Mouse (Mus musculus): ENCODE measurements around the gene Lgals2. TPM values are rescaled to one million over a fixed set of nuclear protein-coding genes. Genes with fewer than 3 reads are reported as not detected.
A peak's percentile ranks its signal among the peaks of the same experiment; 100 is the strongest.

Gene Lgals2
- polyA plus RNA-seq, 1 experiment from 2014 or later = not detected

DNA sequence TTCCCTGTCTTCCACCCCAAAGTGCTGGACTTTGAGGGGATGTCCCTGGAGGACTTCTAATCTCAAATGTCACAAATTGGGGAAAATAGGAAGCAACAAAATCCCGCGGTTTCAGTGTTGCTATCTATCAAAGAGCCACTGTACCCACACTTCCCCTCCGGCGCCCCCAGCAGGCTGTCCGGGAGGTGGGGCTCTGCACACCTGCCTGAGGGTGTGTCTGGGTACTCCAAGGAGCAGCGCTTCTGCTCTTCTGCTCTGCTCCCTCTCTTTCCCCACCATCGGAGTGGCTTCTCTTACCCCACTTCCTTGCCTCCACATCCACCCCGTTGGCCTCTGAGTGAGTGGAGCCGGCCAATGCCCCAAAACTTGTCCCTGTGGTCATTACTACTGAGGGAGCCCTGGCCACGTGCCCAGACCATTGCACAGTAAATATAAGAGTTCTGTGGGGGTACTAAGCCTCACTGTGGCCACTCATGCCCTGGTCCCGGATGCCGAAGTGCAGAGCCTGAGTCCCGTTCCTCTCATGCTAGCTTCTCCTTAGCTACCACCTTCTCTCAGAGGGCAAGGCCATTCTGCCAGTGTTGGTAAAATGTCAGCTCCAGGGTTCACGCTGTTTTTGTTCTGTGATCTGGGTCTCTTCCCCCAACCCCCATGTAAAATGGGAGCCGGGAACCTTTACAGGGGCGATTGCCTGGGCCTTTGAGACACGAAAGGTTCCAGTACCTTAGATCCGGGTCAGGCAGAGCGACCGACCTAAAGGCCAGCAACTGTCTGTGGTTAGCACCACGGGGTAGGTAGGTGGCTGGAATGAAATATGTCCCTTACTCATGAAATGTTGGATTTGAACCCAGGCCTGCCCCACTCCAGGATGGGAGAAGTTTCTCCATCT, 11.5 kb downstream of the Lgals2 start:
- ATAC-seq (ENCODE audit: low FRiP score, low TSS enrichment) (no peak), DNase-seq (no peak)
- Histone ChIP-seq H3K27me3 (ENCODE audit: control insufficient read depth, insufficient read depth, low read length) (peaks cover 30% of the 10 kb centered on the region), H3K4me2 (ENCODE audit: low read length) (peak overlapping the region; percentile 72), H3K27ac (replicated peaks; ENCODE audit: low read depth, low read length) (no peak overlapping the region), H3K4me1 (ENCODE audit: control insufficient read depth, insufficient read depth, low read length) (peaks cover 36% of the 10 kb centered on the region), H3K36me3 (ENCODE audit: control insufficient read depth, insufficient read depth, low read length) (no peaks in the 10 kb centered on the region), H3K4me3 (replicated peaks; ENCODE audit: low read depth, low read length) (peak overlapping the region; percentile 38), H3K9ac (replicated peaks; ENCODE audit: low read length) (no peak overlapping the region), H3K9me3 (ENCODE audit: control insufficient read depth, low read length) (no peaks in the 10 kb centered on the region)
- WGBS = 46% methylated on average over 21 of the region's 21 CpGs

DNA sequence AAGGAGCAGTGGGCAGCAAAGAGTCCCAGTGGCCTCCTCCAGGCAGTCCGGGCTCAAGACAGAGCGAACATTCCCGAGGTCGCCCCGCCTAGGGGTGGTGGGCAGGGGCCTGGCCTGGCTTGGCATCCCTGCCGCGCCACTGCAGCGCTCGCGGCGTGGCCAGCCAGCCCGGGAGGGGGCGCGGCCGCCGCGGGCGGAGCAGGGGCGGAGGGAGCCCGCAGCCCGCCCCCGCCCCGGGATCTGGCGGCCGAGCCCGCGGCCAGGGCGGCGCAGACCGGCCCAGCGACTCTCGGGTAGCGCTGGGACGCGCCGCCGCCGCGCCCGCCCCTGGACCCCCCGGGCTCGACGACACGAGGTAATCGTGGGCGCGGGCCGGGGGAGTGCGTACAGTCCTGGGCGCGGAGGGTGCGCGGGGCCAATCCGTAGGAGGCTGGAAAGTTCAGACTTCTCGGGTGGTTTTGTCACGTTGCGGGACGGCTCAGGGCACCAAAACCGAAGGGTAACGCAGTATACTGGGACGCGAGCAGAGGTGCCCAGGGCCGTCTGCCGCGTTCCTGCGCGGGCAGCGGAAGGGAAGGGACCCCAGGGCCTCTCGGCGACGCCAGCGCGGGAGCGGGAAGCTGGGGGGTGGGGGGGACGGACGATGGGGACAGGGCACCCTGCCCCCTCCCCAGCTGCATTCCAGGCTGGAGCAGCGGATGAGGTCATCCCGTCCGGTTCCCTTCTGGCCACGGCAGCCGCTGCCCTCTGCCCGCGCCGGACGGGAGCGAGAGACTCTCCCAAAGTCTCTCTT, 12.8 kb downstream of the Lgals2 start, which contains the start of gene Cdc42ep1:
Gene Cdc42ep1 (plus strand): TSS at position 254 of the 793 bp plus-strand sequence.
- Histone ChIP-seq H3K27me3 (ENCODE audit: control insufficient read depth, insufficient read depth, low read length) (peaks cover 30% of the 10 kb centered on the region), H3K4me2 (ENCODE audit: low read length) (peak within 1 kb of the TSS; percentile 72), H3K4me1 (ENCODE audit: control insufficient read depth, insufficient read depth, low read length) (peaks cover 36% of the 10 kb centered on the region), H3K36me3 (ENCODE audit: control insufficient read depth, insufficient read depth, low read length) (no peaks in the 10 kb centered on the region), H3K4me3 (replicated peaks; ENCODE audit: low read depth, low read length) (peak within 1 kb of the TSS; percentile 38), H3K27ac (replicated peaks; ENCODE audit: low read depth, low read length) (no peak within 1 kb of the TSS), H3K9ac (replicated peaks; ENCODE audit: low read length) (peak within 1 kb of the TSS; percentile 46), H3K9me3 (ENCODE audit: control insufficient read depth, low read length) (no peaks in the 10 kb centered on the region)
- DNase-seq = peak; percentile 61
- WGBS = under 1% methylated on average over 86 of the region's 86 CpGs
- ATAC-seq (ENCODE audit: low FRiP score, low TSS enrichment) = peak; percentile 31; the same call in 1 of the 2 replicates

DNA sequence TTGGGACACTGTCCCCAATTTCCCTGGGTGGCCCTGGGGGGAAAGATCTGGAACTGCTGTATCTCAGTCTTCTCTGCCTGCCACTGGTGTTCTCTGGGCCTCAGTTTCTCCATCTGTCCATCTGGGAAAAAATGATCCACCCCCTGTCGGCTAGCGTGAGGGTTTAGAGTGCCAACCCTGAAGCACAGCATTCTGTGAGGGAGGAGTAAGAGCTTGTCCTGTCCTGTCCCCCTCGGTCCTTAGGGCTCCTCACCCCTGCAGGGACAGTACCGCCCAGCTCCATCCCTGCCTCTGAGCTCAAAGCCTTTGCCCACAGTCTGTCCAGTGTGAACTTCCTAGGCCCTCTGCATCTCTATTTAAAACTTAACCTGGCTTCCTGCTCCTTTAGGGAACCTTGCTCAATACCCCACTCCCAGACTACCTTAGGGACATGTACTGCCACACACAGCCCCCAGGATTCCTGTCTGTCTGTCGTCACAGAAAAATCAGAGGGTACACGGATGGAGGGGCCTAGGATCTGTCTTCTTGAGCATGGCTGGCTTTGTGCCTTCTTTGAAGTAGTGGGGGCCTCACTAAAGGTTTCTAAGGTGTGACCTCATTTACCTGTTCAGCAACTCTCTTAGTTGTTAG, 14.1 kb downstream of the Lgals2 start:
- H3K36me3 ChIP-seq (ENCODE audit: control insufficient read depth, insufficient read depth, low read length) = no peaks in the 10 kb centered on the region
- peaks cover 30% of the 10 kb centered on the region for H3K27me3 ChIP-seq (ENCODE audit: control insufficient read depth, insufficient read depth, low read length)
- H3K4me1 ChIP-seq (ENCODE audit: control insufficient read depth, insufficient read depth, low read length) = peaks cover 36% of the 10 kb centered on the region
- no peaks in the 10 kb centered on the region for H3K9me3 ChIP-seq (ENCODE audit: control insufficient read depth, low read length)
- no peak overlapping the region for H3K4me3 ChIP-seq (replicated peaks; ENCODE audit: low read depth, low read length)
- WGBS = 45% methylated on average over 6 of the region's 6 CpGs
- DNase-seq = no peak
- no peak overlapping the region for H3K4me2 ChIP-seq (ENCODE audit: low read length)
- H3K27ac ChIP-seq (replicated peaks; ENCODE audit: low read depth, low read length) = no peak overlapping the region
- H3K9ac ChIP-seq (replicated peaks; ENCODE audit: low read length) = no peak overlapping the region
- ATAC-seq (ENCODE audit: low FRiP score, low TSS enrichment) = no peak

DNA sequence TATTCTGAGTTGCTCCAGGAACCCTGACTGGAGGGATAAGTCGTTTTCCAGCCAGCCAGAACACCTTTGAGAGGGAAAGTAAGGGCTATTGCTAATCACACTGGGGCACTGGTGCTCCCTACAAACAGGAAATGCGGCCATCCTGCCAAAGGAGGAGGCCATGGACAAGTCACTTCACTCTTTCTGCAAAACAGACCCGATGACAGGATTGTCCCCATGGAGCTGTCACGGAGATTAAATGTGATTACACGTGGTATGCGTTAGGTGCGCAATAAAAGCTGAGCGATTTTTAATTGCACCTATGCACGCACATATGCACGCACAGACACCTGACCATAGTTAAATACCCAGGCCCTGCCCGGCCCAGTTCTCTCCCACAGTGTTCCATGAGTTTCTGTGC, 14.6 kb downstream of the Lgals2 start:
- Histone ChIP-seq H3K4me2 (ENCODE audit: low read length) (no peak overlapping the region), H3K9me3 (ENCODE audit: control insufficient read depth, low read length) (no peaks in the 10 kb centered on the region), H3K27me3 (ENCODE audit: control insufficient read depth, insufficient read depth, low read length) (peaks cover 30% of the 10 kb centered on the region), H3K4me1 (ENCODE audit: control insufficient read depth, insufficient read depth, low read length) (peaks cover 41% of the 10 kb centered on the region), H3K9ac (replicated peaks; ENCODE audit: low read length) (no peak overlapping the region), H3K4me3 (replicated peaks; ENCODE audit: low read depth, low read length) (no peak overlapping the region), H3K27ac (replicated peaks; ENCODE audit: low read depth, low read length) (no peak overlapping the region), H3K36me3 (ENCODE audit: control insufficient read depth, insufficient read depth, low read length) (no peaks in the 10 kb centered on the region)
- ATAC-seq (ENCODE audit: low FRiP score, low TSS enrichment) (no peak), DNase-seq (no peak)
- WGBS = 34% methylated on average over 11 of the region's 11 CpGs

DNA sequence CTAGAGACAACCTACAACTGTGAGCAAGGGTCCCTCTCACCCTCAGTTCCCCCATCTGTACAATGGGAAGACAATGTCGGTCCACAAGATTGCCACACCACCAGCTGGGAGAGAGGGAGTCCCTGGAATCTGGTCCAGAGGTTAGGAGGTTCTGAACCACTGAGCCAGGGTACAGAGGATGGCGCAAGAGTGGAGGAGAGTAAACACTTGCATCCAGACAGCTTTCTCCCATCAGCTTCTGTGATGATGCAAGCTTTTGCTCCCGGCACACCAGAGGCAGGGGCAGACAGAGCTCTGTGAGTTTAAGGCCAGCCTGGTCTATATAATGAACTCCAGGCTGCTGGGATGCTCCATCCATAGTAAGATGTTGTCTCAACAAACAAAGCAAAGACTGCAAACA, 15.1 kb downstream of the Lgals2 start:
- Histone ChIP-seq H3K9ac (replicated peaks; ENCODE audit: low read length) (no peak overlapping the region; the same call in 1 of the 2 replicates), H3K27me3 (ENCODE audit: control insufficient read depth, insufficient read depth, low read length) (peaks cover 30% of the 10 kb centered on the region), H3K4me2 (ENCODE audit: low read length) (no peak overlapping the region), H3K36me3 (ENCODE audit: control insufficient read depth, insufficient read depth, low read length) (no peaks in the 10 kb centered on the region), H3K27ac (replicated peaks; ENCODE audit: low read depth, low read length) (no peak overlapping the region), H3K4me3 (replicated peaks; ENCODE audit: low read depth, low read length) (no peak overlapping the region), H3K4me1 (ENCODE audit: control insufficient read depth, insufficient read depth, low read length) (peaks cover 41% of the 10 kb centered on the region), H3K9me3 (ENCODE audit: control insufficient read depth, low read length) (no peaks in the 10 kb centered on the region)
- 51% methylated on average over 3 of the region's 3 CpGs for WGBS
- DNase-seq = no peak
- no peak for ATAC-seq (ENCODE audit: low FRiP score, low TSS enrichment)

DNA sequence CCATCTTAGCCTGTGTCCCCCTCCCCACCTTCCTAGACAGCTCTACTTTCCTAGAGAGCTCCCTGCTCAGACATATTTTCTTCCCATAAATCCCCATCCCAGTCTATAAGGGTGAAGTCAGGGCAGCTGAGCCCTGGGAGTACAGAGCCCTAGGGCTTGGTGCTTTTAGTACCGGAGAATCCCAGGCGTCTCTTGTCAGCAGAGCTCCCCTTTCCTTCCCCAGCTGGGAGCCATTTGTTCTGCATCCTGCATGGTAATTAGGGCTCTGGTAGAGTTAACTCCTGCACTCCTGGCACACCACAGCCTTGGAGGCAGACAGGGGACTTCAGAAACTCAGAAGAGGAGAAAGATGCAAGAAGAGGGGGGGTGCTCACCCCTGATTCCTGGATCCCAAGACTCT, 15.6 kb downstream of the Lgals2 start:
- Histone ChIP-seq H3K27ac (replicated peaks; ENCODE audit: low read depth, low read length) (peak overlapping the region; percentile 55), H3K4me2 (ENCODE audit: low read length) (no peak overlapping the region; the same call in 1 of the 2 replicates), H3K9me3 (ENCODE audit: control insufficient read depth, low read length) (no peaks in the 10 kb centered on the region), H3K4me1 (ENCODE audit: control insufficient read depth, insufficient read depth, low read length) (peaks cover 42% of the 10 kb centered on the region), H3K4me3 (replicated peaks; ENCODE audit: low read depth, low read length) (no peak overlapping the region), H3K36me3 (ENCODE audit: control insufficient read depth, insufficient read depth, low read length) (no peaks in the 10 kb centered on the region), H3K27me3 (ENCODE audit: control insufficient read depth, insufficient read depth, low read length) (peaks cover 29% of the 10 kb centered on the region), H3K9ac (replicated peaks; ENCODE audit: low read length) (no peak overlapping the region; the same call in 1 of the 2 replicates)
- no peak for ATAC-seq (ENCODE audit: low FRiP score, low TSS enrichment)
- DNase-seq = peak; percentile 70
- WGBS = 2% methylated on average over 2 of the region's 2 CpGs

DNA sequence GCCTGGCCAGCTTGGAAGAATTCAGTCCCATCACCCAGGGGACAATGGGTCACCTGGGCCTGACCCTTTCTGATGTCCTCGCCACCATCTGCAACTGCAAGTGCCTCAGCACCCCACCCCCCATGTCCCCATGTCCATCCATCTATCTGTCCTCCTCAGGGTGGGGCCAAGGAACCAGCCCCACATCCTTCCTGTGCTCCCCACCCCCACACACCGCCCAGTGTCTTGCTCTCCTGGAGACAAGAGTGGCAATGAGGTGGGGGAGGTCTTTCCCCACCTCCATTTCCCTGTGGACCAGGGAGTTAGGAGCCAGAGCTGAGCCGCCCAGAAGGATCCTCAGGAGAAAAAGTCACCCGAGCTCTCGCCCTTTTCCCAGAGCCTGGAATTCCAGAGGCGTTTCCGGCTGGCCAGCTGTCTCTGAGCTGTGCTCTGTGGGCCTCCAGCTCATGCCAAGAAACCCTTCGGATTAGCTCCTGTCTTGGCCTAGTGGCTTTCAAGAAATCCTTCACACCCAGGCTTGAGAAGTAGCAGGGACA, 19.2 kb downstream of the Lgals2 start:
- DNase-seq (no peak), ATAC-seq (ENCODE audit: low FRiP score, low TSS enrichment) (no peak)
- no peaks in the 10 kb centered on the region for H3K36me3 ChIP-seq (ENCODE audit: control insufficient read depth, insufficient read depth, low read length)
- H3K4me2 ChIP-seq (ENCODE audit: low read length) = no peak overlapping the region
- no peak overlapping the region for H3K4me3 ChIP-seq (replicated peaks; ENCODE audit: low read depth, low read length)
- H3K9me3 ChIP-seq (ENCODE audit: control insufficient read depth, low read length) = no peaks in the 10 kb centered on the region
- peak overlapping the region; percentile 43 for H3K27ac ChIP-seq (replicated peaks; ENCODE audit: low read depth, low read length)
- peaks cover 4% of the 10 kb centered on the region; the same call in 1 of the 2 replicates for H3K27me3 ChIP-seq (ENCODE audit: control insufficient read depth, insufficient read depth, low read length)
- 39% methylated on average over 8 of the region's 8 CpGs for WGBS
- no peak overlapping the region for H3K9ac ChIP-seq (replicated peaks; ENCODE audit: low read length)
- peaks cover 36% of the 10 kb centered on the region for H3K4me1 ChIP-seq (ENCODE audit: control insufficient read depth, insufficient read depth, low read length)

Data from midbrain, embryonic 14.5 days (tissue).